Mouse (Mus musculus): ENCODE data around the gene Ccser1.
"Not testable (repeated sequence)": the region's sequence is repeated elsewhere in the genome, so short reads cannot be mapped to it uniquely, and the experiment has no call there.

Gene Ccser1

DNA sequence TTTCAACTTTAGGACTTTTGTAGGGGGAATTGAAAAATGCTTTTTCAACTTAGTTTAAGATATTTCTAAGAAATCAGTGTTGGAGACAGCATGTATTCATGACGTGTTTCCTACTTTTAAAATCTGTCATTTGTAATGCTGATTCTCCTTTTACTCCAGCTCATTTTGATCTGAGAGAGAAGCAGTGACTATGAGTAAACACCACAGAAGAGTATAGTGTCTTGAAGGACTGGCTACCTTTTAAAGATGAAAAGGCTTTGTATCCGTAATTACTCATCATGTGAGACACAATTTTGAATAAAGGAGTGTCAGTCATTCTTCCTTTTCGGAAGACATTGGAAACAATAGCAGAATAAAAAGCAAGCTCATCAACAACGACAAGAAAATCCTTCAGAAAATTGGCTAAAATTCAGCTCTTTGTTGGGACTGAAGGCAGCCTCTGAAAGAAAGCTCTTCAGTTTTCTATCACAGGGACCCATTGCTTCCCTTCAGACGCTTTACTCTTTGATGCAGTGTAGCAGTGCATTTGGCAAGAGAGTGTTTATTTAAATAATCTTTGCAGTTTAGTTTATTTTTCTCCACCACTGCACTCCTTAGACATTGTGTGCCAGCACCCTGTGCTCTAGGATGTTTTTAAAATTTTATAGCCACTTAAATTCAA, 50.1 kb downstream of the Ccser1 start:
- DNase-seq, result no peak

DNA sequence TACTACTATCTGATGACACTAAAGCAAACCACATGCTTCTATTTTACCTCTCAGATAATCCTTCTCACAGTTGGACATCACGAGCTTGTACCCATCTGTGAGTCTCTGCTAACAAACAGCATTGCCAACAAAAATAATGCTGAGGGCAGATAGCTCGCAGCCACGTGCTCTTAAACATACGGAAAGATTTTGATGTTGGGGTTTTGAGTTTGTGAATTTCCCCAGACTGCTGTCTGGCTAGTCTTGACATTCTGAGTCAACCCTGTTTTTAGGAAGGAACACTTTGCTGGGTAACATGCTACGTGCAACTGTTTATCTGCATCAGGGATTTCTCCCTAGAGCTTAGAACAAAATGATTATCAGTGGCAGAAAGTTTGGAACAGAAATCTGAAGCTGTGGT, 52.9 kb downstream of the Ccser1 start:
- DNase-seq, result no peak

DNA sequence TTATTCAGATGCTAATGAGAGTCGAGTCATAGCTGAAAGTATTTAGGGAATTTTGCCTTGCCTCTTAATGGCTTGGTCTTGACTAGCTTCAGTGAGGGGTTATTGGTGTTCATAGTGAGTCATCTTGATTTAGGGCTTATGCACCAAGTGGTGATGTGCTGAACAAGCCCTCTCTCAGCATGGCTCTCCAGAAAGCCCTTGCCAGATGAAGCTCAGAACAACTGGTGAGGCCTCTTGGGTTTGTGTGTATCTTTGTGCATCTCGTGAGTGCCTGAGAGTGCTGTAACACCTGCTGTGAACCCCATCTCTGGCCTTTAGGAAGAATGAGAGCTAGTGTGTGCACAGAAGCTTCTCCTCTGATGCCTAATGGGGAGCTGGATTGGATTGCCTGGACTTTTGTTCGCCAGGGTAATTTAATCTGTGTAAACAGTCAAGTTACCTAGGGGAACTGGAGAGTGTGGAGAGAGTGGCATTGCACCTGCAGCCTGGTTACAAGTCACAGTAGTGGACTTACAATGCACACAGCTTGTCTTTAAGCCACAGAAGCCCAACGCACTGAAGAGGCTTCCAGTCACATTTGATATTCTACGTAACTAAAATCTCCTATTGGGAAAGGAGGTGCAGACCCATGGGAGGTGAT, 53.5 kb downstream of the Ccser1 start:
- DNase-seq, result no peak

DNA sequence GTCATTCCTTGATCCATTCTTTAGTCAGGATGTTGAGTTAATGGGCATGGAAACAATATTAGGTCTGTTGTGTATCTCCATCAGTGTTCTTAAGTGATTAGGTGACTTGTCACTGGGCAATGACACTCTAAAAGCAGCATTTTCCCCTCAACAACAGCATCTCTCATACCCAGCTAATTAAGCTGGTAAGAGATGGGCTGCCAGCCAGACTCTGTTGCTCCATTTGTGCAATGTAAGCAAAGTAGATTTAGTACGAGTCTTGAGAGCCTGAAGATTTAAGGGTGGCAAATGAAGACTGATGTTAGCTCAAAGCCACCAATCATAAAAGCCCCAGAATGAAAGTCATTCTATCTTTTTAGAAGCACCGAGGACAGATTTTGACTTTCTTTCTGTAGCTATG, 60.5 kb downstream of the Ccser1 start:
- DNase-seq, result peak; percentile 11

DNA sequence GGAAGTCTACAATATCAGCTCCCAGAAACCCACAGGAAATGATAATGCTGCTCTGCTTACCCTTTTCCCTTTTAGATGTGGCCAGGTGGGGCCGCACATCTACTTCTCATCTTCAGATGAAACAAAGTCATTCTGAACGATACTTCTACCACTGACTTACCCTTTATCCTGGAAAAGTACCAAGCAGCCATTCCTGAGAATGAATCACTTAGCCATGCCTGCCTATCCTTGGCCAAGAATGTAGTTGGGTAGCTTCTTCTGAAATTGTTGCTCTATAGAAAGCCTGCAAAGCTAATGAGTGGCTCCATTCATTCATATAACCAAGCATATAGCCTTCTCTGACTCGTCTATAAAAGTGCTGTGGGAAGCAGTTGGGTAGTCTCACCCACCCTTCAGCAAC, 62.4 kb downstream of the Ccser1 start:
- no peak for DNase-seq

DNA sequence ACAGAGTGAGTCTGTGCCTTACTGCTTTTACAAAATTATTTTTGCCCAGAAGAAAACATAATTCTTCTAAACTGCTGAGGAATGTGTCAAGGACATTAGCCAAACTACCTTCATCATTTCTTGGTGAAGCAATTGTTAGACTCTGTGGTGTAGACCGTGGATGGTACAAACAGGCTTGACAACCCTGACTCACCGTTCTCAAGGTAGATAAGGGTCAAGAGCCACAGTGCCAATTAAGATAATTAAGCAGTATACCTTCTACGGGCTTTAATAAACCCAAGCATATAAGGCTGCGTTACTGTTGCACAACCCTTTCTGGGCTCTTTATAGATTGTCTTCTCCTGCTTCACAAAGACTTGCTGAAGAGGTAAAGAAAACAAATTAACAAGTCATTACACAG, 66.4 kb downstream of the Ccser1 start:
- no peak for DNase-seq

DNA sequence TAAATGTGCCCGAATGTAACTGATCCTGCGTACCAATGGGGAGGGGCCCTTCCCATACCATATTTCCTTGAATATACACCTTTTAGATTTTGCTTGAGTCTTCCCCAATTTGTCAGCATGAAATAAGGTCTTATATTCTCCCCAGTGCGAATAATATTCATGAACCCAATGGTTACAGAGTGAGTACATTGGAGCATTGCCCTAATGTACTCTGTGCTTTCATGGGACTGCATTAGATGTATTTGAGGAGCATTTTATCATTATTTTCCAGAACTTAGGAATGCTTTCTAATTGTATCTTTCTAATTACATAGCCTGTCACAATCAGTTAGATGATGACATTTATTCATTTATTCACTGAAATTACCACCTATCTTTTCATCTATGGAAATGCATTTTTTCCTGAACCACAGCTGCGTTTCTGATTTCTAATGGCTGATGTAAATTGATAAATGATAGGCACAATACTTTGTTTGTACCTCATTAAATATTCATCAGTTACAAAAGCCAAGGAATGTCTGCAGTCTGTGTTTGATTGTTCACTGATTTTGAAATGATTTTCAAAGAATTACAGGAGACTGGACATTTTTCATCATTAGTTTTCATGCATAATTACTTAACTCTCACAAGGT, 67.8 kb downstream of the Ccser1 start:
- DNase-seq, result no peak

DNA sequence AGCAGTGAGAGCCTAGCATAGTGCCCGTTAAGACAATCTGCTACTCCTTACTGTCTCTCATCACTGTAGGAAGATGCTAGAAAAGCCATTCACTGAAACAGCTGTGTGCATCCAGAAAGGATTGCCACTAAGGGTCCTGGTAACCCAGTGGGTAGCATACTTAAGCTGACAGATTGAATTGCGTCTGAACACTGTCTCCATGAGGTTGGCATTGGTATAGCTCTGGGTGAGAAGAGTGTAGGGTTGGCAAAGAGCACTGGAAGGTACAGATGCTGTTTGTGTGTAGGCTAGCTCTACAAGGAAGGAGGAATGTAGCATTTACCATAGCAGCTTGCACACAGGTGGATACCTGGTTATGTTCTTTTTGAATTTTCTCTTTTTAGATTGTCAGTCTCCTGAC, 68.6 kb downstream of the Ccser1 start:
- DNase-seq, result no peak

DNA sequence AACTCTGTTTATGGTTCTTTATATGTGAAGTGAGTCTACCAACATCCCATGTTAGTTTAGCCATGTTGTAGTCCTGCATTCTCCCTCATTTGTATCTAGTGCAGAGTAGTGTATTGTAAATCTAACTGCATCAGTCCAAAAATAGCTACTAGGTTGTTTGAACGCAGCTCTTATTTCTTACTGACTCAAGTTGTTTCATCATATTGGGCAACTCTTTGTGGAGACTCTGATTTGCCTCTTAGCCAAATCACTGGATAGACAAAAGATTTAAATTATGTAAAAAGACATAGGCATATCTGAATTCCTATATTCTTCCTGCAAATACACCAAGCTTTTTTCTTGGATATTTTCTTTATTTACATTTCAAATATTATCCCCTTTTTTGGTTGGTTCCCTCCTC, 71.1 kb downstream of the Ccser1 start:
- no peak for DNase-seq

DNA sequence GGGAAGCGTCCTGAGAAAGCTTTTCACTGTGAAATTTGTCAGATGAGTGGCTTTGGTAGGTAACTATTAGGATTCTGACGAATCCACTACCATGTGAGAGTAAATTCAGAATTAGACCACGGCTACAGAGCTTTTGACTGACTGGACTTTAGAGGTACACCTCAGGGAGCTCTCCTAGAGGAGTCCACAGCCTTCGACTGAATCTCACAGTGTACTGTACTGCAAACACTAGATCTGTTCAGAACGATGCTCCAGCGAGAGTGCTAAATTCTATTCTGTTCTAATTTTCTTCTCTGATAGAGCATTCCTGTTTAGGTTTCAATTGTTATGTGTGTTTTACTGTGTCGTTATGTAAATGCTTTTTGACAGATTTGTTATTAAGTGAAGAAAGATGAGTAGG, 72.8 kb downstream of the Ccser1 start:
- DNase-seq, result no peak

DNA sequence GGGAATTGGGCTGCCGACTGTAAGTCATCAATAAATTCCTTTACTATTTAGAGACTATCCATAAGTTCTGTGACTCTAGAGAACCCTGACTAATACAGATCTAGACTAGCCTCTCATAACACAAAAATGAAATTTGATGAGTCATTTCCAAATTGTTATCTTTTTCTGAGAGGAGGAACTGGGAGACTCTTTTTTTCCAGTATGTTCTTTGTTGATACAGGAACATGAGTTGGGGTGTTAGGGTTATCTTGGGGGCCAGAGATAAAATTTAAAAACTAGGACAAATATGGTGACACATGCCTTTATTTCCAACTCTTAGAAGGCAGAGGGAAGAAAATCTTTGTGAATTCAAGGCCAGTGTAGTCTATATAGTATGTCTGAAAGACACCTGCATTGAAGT, 75.8 kb downstream of the Ccser1 start:
- DNase-seq, result not testable (repeated sequence)

DNA sequence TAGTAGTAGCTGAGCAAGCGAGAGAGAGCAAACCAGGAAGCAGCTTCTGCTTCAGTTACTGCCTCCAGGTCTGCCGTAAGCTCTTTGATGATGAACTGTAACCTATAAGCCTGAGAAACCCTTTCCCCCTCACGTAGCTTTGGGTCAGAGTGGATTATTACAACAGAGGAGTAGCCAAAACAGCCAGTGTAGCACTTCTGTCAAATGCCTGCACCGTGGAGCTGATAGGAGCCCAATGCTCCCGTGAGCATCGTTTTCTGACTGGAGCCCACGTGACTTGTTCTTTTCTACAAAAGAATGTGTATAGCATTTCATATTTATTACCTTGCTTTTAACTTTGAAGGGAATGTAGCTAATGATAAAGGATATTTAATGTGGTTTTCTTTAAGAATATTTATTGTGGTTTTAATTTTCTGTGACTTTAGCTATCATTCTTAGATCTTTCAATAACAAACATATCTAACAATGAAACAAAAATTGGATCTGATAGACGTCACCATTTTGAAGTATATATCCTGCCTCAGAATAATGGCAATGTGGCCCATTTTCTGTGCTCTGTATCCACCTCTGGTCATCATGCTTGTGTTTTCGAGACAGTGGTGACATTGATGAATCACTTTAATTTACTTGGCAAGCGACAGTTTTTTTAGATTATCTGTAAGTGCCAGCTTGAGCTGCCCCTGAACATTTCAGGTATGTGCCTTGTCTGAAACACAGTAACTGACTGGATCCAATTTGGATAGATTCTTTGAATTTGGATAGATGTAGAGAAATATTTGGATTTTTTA, 78.9 kb downstream of the Ccser1 start:
- no peak for DNase-seq

DNA sequence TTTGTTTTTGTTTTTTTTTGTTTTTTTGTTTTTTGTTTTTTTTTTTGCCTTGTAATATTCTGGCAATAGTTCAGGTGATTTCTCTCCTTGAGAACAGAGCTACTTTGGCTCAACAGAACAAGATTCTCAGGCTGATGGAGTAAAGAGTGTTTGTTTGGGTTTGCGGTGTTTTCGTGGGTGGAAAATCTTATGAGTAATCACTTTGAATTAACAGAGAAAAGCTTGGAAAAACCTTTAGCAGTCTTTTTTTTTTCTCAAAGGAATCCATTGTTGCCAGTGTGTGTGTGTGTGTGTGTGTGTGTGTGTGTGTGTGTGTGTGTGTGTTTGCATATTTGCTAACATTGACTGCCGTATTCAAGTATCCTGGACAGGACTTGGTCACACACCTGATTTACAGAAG, 81.3 kb downstream of the Ccser1 start:
- no peak for DNase-seq

DNA sequence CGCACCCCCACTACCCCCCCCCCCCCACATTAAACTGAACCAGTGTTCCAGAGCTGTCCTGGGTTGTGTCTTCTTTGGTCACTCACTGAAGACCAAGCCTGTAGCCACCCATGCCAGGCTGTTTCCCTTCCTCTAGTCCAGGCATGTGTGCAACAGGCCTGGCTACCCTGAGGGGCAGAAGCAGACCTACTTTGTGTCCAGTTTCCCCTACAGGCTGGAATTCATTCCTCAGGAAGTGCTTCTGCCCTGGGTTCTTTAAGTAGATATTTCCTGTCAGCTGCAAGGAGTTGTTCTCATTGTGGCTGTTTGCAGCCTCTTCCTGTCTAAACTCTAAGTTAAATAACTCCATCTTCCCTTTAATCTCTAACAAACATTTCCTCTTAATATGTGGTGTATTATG, 82.3 kb downstream of the Ccser1 start:
- no peak for DNase-seq

DNA sequence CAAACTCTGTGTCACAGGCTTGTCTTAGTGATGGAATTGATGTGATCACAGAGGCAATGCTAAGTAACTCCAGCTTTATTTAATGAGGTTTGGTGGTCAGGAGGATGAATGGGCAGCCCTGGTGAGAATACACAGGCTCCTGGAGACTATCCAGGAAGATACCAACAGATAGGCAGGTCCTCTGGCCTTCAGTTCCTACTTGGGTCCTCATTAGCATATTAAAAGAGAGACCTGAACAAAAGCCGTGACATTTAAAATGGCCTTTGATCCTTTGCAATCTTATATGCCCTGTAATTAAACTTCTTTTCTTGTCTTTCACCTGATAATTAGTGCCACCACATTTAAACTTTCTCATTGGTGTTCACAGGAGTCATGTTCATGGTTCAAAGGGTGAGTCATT, 83.2 kb downstream of the Ccser1 start:
- no peak for DNase-seq

DNA sequence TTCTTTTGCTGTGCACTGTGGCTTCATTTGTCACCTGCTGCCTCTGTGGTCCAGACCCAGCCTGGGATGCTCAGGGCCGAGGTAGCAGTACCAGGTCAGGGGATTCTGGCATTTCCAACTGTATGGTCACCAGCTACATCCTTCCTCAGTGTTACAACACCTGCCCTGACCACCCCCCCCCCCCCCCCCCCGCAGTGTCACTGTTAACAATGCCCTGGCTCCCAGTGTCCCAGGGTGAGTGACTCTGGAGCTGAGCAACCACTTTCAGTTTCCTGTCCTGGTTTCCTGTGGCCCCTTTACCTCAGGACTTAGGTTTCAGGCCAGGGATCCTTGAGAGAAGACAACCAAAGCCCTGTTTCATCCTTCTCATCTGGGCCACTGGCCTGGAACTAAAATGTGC, 90.9 kb downstream of the Ccser1 start:
- no peak for DNase-seq

DNA sequence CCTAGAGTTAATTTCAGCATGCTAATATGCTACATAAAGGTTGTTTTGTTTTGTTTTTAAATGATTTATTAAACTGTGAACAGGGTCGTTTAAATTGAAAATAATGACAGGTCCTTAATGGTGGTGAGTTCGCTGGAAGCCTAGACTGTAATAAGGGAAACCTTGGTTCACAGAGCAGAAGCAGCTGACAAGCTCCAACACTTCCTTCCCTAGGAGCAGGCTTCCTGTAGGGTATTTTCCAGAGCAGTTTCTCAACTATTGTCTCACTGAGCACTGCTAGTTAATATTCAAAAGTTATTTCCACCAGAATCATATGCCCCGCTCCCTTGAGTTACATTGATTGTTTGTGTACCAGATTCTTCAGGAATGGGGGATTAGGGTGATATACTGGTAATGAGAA, 93.3 kb downstream of the Ccser1 start:
- no peak for DNase-seq

DNA sequence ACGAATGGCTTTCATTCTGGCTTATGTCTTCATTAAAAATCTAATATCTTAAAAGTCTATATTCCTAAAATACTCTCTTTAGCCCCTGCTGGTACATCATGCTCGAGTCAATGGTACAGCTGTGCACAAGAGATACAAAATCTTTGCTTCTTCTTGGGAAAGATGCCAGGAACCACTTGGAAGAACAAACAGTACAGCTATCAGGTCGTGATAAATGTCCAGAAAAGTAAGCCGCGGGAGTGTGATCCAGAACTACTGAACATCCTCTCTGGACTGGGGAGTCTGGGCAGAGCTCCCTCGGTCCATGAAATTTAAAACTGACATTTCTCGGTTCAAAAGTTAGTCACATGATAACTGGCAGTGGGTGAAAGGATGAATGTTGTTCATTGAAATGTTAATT, 99.4 kb downstream of the Ccser1 start:
- DNase-seq, result no peak

DNA sequence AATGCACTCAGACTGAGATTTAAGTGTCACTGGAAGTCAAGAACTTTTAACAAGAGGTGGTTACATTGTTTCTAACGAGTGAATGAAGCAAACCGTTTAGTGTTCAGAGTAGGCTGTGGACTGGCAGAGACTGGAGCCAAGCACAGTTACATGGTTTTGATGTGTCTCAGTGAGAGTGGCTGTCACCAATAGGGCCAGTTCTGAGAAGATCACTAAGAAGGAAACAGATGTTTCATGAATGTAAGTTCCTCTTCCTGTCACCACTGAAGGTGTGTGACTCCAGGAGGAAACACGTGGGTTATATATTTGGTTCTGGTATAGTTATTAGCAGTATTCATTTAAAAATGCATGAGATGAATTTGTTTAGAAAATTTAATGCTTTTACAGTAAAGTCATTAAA, 112.8 kb downstream of the Ccser1 start:
- DNase-seq, result no peak

DNA sequence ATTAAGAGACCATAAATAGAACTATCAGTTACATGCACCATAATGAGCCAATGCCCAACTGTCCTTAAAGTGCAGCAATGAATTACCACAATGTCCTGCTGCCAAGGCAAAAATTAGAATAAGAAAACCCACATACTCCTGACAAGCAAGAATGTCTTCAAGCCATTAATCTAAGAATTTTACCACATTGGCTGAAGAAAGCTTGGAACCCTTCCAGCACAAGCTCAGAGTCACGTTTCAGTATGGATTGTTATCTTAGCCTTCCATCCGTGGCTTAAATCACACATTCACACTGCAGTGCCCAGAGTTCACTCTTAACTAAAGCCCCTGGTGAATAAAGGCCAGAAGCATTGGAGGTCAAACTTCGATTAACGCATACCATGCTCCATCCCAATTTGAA, 115.4 kb downstream of the Ccser1 start:
- DNase-seq, result no peak

DNA sequence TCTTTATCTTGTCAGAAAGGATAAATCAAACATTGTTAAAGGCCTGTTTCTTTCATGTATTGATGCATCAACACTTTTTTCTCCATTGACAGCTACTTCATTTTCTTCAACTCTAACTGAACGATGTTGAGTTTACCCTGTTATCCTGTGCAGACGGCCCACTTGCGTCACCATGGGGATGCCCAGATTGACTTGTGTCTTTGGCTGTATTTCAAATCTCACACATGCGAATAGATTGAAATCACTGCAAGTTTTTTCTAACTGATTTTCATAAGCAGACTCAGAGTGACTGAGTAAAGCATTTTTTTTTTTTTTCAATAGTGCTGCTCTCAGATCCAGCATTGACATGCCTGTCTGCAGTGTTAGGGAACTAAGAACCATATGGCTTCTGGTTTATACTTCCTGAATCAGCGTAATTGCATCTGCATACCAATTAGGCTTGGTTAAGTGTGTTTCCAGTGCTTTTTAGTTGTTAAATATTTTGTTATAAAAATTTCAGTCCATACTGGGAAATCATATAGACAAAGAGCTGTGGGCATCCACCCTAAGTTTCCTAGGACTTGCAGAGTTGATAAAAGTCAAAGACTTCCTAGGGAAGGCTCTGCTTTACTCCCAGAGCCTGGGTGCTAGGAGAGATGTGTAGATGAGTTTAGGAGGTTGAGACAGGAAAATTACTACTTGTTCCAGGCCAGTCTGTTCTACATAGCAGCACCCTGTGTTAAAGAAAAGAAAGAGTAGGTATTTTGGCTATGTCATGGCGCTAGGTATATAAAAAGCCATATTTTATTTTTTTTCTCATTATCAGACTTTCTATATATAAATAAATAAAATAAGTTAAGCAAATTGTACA, 116.3 kb downstream of the Ccser1 start:
- DNase-seq, result peak; percentile 12

DNA sequence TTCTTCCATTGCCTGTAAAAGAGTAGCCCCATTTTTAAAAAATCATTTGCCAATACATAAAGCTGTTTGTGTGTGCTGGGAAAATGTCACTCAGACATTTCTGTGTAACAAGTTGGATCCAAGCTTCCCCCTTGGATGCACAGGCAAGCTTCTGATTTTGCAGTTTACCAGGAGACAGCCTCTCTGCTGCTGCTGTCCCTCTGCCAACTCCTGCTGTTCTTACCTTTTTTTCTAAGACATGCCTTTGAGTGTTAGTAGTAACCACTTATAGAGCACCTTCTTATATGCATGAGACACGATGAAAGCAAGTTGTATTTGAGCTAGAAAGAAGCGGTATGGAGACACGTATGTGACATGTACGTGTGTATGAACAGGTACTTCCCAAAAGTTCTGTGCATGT, 120.3 kb downstream of the Ccser1 start:
- no peak for DNase-seq

DNA sequence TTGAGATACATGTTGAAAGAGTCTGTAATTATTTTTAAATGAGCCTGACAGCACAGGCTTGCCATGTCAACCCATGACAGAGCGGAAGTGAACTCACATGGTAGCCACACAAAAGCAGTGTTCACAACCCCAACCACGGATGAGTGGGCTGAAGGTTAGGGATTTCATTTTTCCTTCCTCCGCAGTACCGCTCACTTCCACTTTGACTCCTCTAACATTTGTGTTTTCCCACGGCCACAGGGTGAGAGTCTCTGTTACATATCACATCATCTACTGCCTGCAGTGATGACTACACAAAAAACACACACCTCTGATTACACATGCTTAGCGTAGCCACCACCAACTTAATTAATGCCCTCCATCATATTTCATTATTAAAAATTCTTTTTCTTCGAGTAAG, 120.9 kb downstream of the Ccser1 start:
- DNase-seq, result no peak
